Mouse (Mus musculus): ENCODE data around the gene Sgpl1. TPM values are rescaled to one million over a fixed set of nuclear protein-coding genes. Genes with fewer than 3 reads are reported as not detected.
A peak's percentile ranks its signal among the peaks of the same experiment; 100 is the strongest.

Sgpl1 gene
- polyA plus RNA-seq (2015; fragmentation: Nextera tagmentation; extraction: Ambion mirVana): 81.5 and 89.3 TPM in 2 replicates

DNA sequence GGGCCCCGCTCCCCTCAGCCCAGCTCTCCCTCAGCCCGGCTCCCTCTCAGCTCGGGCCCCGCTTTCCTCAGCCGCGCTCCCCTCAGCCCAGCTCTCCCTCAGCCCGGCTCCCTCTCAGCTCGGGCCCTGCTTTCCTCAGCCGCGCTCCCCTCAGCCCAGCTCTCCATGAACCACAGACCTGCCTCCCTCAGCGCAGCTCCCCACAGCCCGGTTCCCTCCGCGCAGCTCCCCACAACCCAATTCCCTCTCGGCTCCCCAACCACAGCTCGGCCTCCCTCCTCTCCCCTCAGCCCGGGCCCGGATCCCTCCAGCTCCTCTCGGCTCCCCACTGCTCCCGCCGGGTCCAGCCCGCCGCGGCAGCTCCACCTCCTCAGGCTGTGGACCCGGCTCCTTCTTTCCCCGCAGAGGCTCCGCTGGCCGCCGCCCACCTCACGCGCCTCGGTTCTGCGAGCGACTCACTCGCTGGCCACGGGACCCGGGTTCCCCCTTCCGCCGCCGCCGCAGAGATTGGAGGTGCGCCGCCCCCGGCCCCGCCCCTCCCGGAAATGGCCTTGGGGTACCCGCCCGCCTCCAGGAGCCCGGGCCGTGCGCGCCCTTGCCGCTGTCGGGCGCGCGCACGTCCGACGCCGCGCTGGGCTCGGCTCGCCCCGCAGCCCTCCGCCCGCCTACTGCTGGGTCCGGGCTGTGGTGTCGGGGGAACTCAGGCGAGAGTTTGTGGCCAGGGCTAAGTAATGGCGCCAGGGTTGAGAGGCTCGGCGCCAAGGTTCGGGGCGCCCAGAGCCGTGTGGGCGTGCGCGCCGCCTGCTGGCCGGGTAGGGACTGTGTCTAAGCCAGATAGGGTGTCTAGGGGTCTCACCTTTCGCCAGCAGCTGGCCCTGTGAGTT lies at the start of gene Sgpl1:
Gene Sgpl1 (minus strand): TSS at position 547 of the 884 bp plus-strand sequence.
- peak within 1 kb of the TSS; percentile 95 for H3K9ac ChIP-seq
- H3K4me3 ChIP-seq: peak within 1 kb of the TSS; percentile 91
- WGBS: under 1% methylated on average over 82 of the region's 82 CpGs
- peaks cover 15% of the 10 kb centered on the region for H3K4me1 ChIP-seq
- 0 out of 2 replicates have a peak, but pooled peaks cover 3% of the 10 kb centered on the region for H3K36me3 ChIP-seq
- H3K27me3 ChIP-seq: no peaks in the 10 kb centered on the region
- H3K9me3 ChIP-seq: no peaks in the 10 kb centered on the region
- peak; percentile 86 for ATAC-seq (ENCODE audit: low FRiP score, low read depth)
- H3K4me2 ChIP-seq (replicated peaks): peak within 1 kb of the TSS; percentile 89
- peak within 1 kb of the TSS; percentile 98 for H3K27ac ChIP-seq

DNA sequence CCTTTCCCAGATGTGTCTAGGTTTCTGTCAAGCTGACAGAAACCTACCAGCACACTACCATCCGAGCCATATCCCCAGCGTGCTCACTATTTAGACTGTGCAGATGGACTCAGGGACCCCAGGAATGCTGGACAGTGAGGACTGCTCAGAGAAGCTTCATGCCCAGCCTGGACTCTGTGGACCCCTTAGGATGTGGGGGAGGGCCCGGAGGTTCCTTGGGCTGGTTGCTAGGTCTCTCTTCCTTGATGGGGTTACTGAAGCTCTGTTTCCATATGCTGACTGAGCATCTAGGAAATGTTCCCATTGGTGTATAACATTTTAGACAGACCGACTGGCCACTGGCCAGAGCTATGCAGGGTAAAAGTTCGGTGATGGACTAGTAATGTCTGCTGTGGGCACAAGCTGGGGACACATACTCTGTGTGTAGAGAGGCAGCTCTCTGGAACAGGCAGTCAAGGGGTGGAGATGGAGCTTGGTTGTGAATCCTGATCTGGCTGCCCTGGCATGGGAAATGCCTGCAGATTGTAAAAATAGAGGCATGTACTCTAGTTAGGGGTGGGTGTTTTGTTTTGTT lies 48.3 kb upstream of the Sgpl1 start:
- no peak for ATAC-seq (ENCODE audit: low FRiP score, low read depth)
- Histone ChIP-seq H3K9ac (no peak overlapping the region), H3K9me3 (no peaks in the 10 kb centered on the region), H3K4me1 (peaks cover 8% of the 10 kb centered on the region; the same call in 1 of the 2 replicates), H3K36me3 (no peaks in the 10 kb centered on the region), H3K27ac (no peak overlapping the region), H3K4me3 (no peak overlapping the region), H3K27me3 (no peaks in the 10 kb centered on the region), H3K4me2 (replicated peaks) (no peak overlapping the region)
- WGBS: 90% methylated on average over 5 of the region's 5 CpGs

DNA sequence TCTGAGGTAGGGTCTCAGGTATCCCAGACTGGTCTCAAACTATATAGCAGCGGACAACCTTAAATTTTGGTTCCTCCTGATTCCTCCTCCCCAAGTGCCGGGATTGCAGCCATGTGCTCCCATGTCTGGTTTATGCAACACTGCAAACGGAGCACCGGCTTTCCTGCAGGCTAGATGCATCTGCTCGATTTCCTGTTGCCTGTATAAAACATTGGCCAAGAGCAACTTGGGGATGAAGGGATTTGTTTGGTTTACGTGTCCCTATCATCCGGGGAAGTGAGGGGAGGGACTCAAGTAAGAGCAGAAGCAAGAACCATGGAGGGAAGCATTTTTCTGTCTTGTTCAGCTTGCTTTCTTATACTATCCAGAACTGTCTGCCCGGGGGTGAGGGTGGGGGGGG lies 47.7 kb upstream of the Sgpl1 start:
- H3K4me2 ChIP-seq (replicated peaks): no peak overlapping the region
- ATAC-seq (ENCODE audit: low FRiP score, low read depth): no peak
- H3K4me1 ChIP-seq: peaks cover 7% of the 10 kb centered on the region; the same call in 1 of the 2 replicates
- 72% methylated on average over 8 of the region's 8 CpGs for WGBS
- H3K36me3 ChIP-seq: no peaks in the 10 kb centered on the region
- H3K9me3 ChIP-seq: no peaks in the 10 kb centered on the region
- H3K4me3 ChIP-seq: no peak overlapping the region
- H3K9ac ChIP-seq: no peak overlapping the region
- no peaks in the 10 kb centered on the region for H3K27me3 ChIP-seq
- no peak overlapping the region for H3K27ac ChIP-seq

DNA sequence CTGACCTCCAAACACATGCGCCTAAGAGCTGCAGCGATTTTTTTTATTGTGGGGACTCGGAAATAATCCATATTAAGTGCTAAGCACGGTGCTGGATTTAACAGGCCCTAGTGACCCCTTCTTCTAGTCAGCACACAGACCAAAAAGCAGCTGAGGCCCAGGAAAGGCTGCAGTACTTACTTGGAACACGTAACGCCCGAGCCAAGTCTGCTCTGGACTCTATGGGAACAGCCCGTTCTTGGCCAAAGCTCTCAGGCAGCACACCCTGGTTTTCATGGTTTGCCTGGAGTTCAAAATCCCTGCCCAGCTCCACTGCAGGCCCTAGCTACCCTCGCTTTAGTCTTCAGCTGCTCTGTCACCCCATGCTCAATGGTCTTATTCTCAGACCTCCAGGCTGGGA lies 47.1 kb upstream of the Sgpl1 start:
- 73% methylated on average over 9 of the region's 9 CpGs for WGBS
- H3K27me3 ChIP-seq: no peaks in the 10 kb centered on the region
- H3K27ac ChIP-seq: no peak overlapping the region; the same call in 1 of the 2 replicates
- no peak overlapping the region for H3K4me2 ChIP-seq (replicated peaks)
- 0 out of 2 replicates have a peak, but pooled peaks cover under 1% of the 10 kb centered on the region for H3K4me1 ChIP-seq
- no peak overlapping the region for H3K9ac ChIP-seq
- H3K9me3 ChIP-seq: no peaks in the 10 kb centered on the region
- no peak overlapping the region for H3K4me3 ChIP-seq
- H3K36me3 ChIP-seq: no peaks in the 10 kb centered on the region
- ATAC-seq (ENCODE audit: low FRiP score, low read depth): no peak

DNA sequence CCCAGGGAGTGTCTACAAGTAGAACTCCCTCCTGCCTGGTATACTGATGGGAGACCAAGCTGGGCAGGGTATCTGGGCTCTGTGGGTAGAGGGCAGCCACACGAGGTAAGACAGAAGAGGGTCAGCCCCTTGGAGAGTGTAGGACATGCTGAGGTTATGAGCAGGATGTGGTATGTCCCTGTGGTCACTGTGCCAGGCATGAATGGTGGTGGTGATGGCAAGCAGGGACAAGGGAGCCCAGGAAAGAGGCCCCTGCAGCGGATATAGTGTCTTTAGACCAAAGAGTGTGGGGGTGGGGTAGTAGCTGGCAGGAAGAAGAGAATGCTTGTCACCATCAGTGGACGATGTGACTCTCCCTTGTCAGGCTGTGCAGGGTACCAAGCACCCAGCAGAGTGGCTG lies 40.5 kb upstream of the Sgpl1 start:
- H3K27me3 ChIP-seq: no peaks in the 10 kb centered on the region
- H3K9me3 ChIP-seq: no peaks in the 10 kb centered on the region
- ATAC-seq (ENCODE audit: low FRiP score, low read depth): no peak
- H3K9ac ChIP-seq: no peak overlapping the region
- H3K4me1 ChIP-seq: peaks cover 8% of the 10 kb centered on the region
- WGBS: 68% methylated on average over 3 of the region's 3 CpGs
- no peaks in the 10 kb centered on the region for H3K36me3 ChIP-seq
- no peak overlapping the region for H3K4me2 ChIP-seq (replicated peaks)
- no peak overlapping the region for H3K27ac ChIP-seq
- H3K4me3 ChIP-seq: no peak overlapping the region

DNA sequence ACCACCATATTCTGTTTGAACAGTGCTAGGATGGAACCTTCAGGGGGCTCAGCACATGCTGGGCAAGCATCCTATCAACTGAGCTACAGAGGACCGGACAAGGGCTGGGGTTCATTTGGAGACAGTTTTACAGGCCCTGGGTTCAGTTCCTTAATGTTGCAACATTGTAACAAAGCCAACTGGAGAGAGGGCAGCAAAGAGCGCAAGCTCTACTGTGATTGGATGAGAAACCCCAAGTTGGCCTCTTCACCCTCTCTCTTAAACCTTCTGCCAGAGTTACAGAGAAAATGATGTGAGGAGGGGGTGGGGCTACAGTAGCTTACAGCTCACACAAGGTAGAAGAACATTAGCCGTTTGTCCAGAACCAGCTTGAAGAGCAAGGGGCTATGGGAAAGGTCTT lies 39.5 kb upstream of the Sgpl1 start:
- Histone ChIP-seq H3K9ac (no peak overlapping the region), H3K9me3 (no peaks in the 10 kb centered on the region), H3K4me2 (replicated peaks) (no peak overlapping the region), H3K27ac (no peak overlapping the region), H3K4me1 (peaks cover 8% of the 10 kb centered on the region), H3K36me3 (no peaks in the 10 kb centered on the region), H3K27me3 (no peaks in the 10 kb centered on the region), H3K4me3 (no peak overlapping the region)
- WGBS: 56% methylated on average over 3 of the region's 3 CpGs
- ATAC-seq (ENCODE audit: low FRiP score, low read depth): no peak

DNA sequence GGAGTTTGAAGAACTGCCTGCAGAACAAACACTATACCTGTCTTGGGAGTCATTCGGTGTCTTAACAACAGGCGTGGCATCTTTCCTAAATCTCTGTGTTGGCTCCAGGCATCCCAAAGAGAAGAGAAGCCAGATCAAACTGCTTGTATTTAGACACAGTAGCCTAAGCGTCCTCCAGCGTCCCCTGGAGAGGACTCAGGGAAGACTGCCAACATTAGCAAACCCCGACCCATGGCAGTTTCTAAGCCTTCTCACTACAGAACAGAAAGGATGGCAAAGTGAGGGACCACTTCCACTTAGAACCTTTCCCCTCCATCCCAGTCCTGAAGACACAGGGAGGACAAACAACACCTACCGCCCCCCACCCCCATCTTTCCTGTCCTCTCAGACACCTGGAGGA lies 32.4 kb upstream of the Sgpl1 start:
- Histone ChIP-seq H3K4me1 (peaks cover 4% of the 10 kb centered on the region), H3K9ac (no peak overlapping the region), H3K4me2 (replicated peaks) (no peak overlapping the region), H3K27ac (no peak overlapping the region), H3K9me3 (no peaks in the 10 kb centered on the region), H3K27me3 (peaks cover 24% of the 10 kb centered on the region), H3K36me3 (no peaks in the 10 kb centered on the region), H3K4me3 (no peak overlapping the region)
- no peak for ATAC-seq (ENCODE audit: low FRiP score, low read depth)
- 80% methylated on average over 6 of the region's 6 CpGs for WGBS

DNA sequence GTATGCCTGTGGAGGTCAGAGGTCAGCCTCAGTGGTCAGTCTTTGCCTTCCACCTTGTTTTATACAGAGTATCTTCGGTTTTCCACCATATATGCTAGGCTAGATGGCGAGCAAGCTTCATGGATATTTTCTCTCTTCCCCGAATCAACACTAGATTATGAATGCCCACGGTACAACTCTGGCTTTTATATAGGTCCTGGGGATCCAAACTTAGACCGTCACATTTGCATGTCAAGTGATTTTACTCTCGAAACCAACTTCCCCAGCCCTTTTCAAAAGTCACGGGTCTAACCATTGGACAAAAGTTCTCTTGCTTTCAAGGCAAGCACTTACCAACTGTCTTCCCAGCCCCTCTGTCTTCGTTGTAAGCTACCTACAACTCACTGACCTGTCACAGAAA lies 31.2 kb upstream of the Sgpl1 start:
- ATAC-seq (ENCODE audit: low FRiP score, low read depth): no peak
- no peak overlapping the region for H3K9ac ChIP-seq
- no peak overlapping the region for H3K27ac ChIP-seq
- H3K4me2 ChIP-seq (replicated peaks): no peak overlapping the region
- no peaks in the 10 kb centered on the region for H3K9me3 ChIP-seq
- peaks cover 4% of the 10 kb centered on the region for H3K4me1 ChIP-seq
- H3K27me3 ChIP-seq: peaks cover 34% of the 10 kb centered on the region
- H3K36me3 ChIP-seq: no peaks in the 10 kb centered on the region
- WGBS: 90% methylated on average over 8 of the region's 8 CpGs
- H3K4me3 ChIP-seq: no peak overlapping the region

DNA sequence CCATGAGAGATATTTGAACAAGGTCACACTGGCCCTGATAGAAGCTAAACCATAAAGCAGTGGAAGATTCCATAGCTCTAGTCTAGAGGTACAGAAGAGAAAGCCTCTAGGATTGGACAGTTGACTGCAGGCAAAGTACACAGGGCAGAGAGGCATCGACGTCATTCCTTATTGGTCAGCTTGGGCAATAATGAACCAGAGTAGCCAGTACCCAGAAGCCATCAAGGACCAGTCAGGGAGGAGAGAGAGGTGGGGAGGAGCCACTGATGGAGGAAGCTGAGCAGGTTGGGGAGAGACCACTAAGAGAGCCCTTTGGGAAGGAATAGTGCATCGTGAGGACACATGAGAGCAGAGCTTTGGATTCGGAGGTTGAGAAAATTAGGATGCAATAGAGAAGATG lies 30.2 kb upstream of the Sgpl1 start:
- Histone ChIP-seq H3K4me2 (replicated peaks) (no peak overlapping the region), H3K36me3 (no peaks in the 10 kb centered on the region), H3K9me3 (no peaks in the 10 kb centered on the region), H3K4me1 (peaks cover 4% of the 10 kb centered on the region), H3K9ac (no peak overlapping the region), H3K27me3 (peaks cover 34% of the 10 kb centered on the region), H3K4me3 (no peak overlapping the region), H3K27ac (no peak overlapping the region)
- no peak for ATAC-seq (ENCODE audit: low FRiP score, low read depth)
- WGBS: 85% methylated on average over 4 of the region's 4 CpGs

DNA sequence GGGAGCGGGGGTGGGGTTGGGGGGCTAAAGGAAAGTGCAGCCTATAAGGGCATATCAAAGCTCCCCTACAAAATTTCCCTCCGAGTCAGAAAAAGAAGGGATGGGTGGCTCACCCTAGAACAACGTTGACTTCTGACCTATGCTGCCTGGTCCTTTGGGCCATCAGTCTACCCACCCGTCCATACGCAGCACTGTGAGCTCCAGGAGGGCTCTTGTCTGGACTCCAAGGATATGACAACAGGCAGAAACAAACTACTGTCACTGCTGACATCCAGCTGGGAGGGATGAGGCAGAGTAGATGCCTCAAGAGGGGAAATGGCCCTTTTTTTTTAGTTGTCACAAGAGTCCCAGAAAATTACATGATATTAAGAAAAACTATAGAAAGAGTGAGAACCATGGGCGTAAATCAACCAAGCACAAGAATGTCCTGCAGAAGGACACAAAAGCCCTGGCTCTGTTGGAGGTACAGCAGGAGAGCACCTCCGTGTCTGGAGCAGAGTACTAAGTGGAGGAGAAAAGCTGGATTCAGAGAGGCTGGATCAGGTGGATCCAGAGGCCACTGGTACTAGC lies 28.8 kb upstream of the Sgpl1 start:
- H3K27me3 ChIP-seq: peaks cover 34% of the 10 kb centered on the region
- H3K4me2 ChIP-seq (replicated peaks): peak overlapping the region; percentile 39
- H3K27ac ChIP-seq: no peak overlapping the region
- ATAC-seq (ENCODE audit: low FRiP score, low read depth): no peak
- H3K36me3 ChIP-seq: no peaks in the 10 kb centered on the region
- H3K4me3 ChIP-seq: no peak overlapping the region
- 38% methylated on average over 7 of the region's 7 CpGs for WGBS
- no peaks in the 10 kb centered on the region for H3K9me3 ChIP-seq
- peaks cover 4% of the 10 kb centered on the region for H3K4me1 ChIP-seq
- H3K9ac ChIP-seq: no peak overlapping the region

DNA sequence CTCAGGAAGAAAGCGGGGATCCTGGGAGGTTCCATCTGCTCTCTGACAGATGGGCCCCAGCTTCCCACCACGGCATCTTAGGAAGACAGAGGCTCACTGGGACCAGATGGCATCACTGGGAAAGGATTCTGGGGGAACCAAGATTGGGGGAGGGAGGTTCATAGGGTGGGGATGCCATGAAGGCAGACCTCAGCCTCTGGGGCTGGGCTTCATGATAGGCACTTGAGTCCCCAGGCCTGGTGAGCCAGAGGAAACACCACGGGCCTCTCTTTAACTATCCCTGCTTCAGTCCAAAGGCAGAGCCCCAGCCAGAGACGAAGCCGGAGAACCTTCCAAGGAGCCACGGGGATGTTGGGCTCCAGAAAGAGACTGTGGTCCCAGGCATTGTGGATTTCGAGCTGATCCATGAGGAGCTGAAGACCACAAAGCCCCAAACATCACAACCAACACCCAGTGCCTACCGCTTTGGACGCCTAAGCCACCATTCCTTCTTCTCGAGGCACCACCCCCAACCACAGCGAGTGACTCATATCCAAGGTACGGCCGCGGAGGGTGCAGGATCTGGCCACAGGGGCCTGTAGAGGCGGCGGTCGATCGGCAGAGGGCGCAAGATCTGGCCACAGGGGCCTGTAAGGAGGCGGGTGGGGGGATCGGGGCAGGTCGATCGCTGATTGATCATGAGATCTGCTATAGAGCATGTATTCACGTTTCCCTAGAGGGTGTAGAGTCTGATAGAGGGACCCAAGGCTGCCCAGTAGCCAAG lies 28.1 kb upstream of the Sgpl1 start:
- H3K9ac ChIP-seq: no peak overlapping the region
- WGBS: 14% methylated on average over 24 of the region's 24 CpGs
- no peak for ATAC-seq (ENCODE audit: low FRiP score, low read depth)
- H3K27ac ChIP-seq: no peak overlapping the region
- H3K4me2 ChIP-seq (replicated peaks): peak overlapping the region; percentile 39
- no peaks in the 10 kb centered on the region for H3K9me3 ChIP-seq
- H3K4me3 ChIP-seq: no peak overlapping the region
- H3K4me1 ChIP-seq: peaks cover 4% of the 10 kb centered on the region
- H3K36me3 ChIP-seq: no peaks in the 10 kb centered on the region
- peaks cover 34% of the 10 kb centered on the region for H3K27me3 ChIP-seq
